Mouse (Mus musculus): ENCODE data around the gene R3hdm2.
A peak's percentile ranks its signal among the peaks of the same experiment; 100 is the strongest.

R3hdm2 gene

GRCm38 (mm10) chr10:127380251-127380691 is at the start of gene R3hdm2:
Gene R3hdm2, plus strand, starts transcription at chr10:127380327.
- peak; percentile 99 for DNase-seq

GRCm38 (mm10) chr10:127332211-127332874 is 47.8 kb upstream of the R3hdm2 start:
- no peak for DNase-seq

DNA sequence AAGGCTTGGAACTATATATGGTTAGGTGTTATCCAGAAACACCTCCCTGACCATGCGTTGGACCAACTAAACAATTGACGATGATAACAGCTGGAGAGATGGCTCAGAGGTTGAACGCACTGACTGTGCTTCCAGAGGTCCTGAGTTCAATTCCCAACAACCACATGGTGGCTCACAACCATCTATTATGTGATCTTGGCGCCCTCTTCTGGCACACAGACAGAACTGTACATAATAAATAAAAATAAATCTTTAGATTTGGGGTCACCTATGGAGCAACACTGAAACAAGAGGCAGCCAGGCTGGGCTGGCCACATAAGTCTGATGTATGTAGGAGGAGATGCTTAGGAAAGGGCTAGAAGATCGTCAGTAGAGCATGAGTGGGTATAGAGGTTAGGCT is 47.0 kb upstream of the R3hdm2 start:
- no peak for DNase-seq

GRCm38 (mm10) chr10:127335271-127335670 is 44.9 kb upstream of the R3hdm2 start:
- DNase-seq: no peak

DNA sequence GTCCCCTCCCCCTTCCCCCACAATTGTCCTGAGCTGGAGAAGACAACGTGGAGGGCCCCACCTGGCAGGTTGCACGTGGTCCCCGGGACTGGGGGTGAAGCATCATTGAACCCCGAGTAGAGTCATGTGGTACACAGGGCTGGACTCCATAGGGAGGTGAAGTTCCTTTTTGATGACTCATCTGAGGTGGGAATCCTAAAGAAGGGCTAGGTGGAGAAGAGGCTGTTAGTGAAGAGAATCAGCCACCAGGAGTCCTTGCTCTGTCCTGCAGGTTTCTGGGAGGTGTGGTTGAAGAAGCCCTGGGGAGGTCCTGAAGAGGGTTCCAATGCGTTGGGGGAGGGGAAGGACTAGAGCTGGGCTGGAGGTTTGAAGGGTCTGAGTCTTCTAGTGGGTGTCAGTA is 43.2 kb upstream of the R3hdm2 start:
- DNase-seq: no peak

GRCm38 (mm10) chr10:127337536-127338099 is 42.5 kb upstream of the R3hdm2 start:
- DNase-seq: no peak

DNA sequence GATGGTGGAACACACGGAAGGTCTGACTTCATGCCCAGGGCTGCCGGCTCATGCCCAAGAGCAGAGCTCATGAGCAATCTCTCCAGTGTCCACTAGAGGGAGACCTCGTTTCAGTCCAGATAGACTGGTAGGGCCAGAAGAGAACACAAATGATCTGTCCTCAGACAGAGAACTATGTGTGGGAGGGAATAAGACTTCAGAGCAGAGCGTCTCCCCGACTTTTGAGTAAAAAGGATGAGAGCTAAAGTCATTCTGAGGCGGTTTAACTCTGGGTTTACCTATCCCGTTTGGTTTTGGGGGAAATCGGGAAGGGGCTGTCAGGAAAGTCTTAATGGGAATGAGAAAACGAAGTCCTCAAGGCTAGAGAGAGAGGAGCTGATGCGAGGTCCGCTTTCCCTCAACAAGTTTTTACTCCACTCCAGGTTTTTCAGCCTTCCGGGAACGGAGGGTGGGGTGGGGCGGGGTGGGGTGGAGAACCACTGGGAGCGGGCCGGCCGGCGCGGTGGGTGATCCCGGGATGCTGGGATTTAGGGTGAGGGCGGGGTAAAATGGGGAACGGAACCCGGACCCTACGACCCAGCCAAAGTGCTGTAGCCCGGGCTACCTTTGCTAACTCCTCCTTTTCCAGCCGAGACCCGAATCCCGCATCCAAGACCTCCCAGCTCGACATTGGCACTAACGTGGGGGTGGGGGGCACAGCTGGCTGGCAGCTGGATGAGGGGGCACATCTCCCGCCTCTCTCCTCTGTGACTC is 41.0 kb upstream of the R3hdm2 start:
- DNase-seq: peak; percentile 98

- DNase-seq: peak; percentile 97
These were observed 40.2 kb upstream of the R3hdm2 start for GRCm38 (mm10) chr10:127339683-127340576.

DNA sequence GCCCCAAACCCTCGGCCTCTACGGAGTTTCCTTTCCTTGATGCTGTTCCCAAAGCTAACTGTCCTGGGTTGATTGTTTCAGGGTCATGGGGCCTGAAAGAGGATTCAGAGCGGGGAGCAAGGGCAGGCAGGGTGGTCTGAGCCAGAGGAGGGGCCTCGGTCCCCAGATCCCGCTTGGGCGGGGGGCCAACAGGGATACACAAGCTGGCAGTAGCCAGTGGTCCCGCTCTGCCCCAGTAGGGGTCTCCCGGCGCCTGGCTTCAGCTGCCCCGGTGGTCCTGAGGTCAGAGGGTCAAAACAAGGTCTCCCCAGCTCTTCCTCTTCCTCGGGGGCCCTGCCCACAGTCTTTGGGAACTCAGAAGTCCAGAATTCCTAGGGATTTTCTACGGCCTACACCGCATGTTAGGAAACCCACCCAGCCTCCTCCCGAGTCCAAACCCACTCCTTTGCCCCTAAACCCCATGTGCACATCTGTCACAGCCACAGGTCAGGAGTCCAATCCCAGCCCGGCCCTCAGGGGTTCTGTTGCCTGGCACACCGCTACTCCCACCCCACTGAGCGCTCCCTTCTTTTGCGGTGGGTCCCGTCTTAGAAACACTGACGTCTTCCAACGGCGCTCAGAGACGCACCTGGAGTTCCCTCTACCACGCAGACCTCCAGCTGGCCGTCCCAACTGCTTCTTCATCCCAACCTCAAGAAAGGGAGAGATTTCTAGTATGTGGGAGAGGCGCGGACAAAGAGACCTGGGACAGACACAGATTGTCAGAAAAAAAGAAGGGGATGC is 39.4 kb upstream of the R3hdm2 start:
- DNase-seq: peak; percentile 90

- DNase-seq: no peak
These were observed 38.8 kb upstream of the R3hdm2 start for GRCm38 (mm10) chr10:127341360-127341690.

GRCm38 (mm10) chr10:127341891-127342639 is 38.1 kb upstream of the R3hdm2 start, which contains the start of gene Gli1:
Gene Gli1, minus strand, starts transcription at chr10:127341974.
- peak; percentile 98 for DNase-seq

- DNase-seq: no peak
These were observed 37.1 kb upstream of the R3hdm2 start for GRCm38 (mm10) chr10:127343029-127343428.

GRCm38 (mm10) chr10:127346173-127346572 is 34.0 kb upstream of the R3hdm2 start:
- DNase-seq: peak; percentile 55

- DNase-seq: peak; percentile 60
These were observed 31.2 kb upstream of the R3hdm2 start for GRCm38 (mm10) chr10:127348957-127349356.

DNA sequence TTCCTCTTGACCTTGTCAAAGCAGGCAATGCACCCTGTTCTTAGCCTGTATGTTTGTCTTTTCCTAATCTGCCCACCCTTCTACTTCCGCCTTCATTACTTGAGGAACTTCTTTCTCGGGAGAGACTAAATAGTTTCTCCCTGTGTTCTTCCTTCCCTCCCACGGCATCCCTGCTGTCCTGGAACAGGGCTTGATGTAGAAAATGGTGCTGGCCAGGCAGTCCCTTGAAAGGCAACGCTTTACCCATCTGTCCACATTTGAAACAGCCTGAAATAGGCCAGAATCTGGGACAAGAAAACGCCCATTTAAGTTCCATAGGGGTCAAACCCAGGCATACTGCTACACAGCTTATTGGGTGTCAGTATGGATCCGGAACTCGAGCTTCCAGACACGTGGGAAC is 30.3 kb upstream of the R3hdm2 start:
- peak; percentile 84 for DNase-seq

GRCm38 (mm10) chr10:127350594-127351284 is 29.4 kb upstream of the R3hdm2 start:
- DNase-seq: peak; percentile 93

DNA sequence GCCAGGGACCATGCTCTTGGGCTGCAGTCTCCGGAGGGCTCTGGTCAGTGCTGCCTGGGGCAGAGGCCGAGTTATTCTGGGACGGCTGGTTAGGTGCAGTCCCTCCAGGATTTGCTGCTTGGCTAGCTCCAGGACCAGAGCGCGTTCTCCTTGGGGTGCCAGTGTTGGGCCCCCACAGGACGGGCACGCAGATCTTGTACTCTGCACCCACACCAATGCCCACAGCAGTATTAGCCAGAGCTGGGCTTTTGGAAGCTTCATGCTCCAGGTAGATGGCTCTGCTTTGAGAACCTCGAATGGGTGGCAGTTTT is 28.9 kb upstream of the R3hdm2 start:
- DNase-seq: peak; percentile 87

DNA sequence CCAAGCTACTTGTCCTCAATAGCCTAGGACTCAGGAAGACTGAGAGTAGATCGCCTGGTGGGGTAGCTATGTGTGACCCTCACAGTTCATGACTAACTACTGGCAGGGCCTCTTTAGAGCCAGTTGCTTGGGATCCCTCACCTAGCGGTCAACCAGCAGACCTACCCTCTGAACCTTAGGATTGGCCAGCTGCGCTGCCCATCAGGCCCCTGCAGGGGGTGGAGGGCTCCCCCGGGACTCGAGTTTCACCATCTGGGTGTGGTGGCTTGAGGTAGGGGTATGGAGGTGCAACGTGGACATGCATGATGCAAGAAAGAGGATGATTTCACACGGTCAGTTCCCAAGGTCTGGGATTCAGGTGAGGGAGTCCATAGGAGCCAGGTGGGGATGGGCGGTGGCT is 28.4 kb upstream of the R3hdm2 start:
- peak; percentile 85 for DNase-seq

- peak; percentile 88 for DNase-seq
These were observed 27.9 kb upstream of the R3hdm2 start for GRCm38 (mm10) chr10:127352187-127352586.

GRCm38 (mm10) chr10:127352766-127353165 is 27.4 kb upstream of the R3hdm2 start:
- peak; percentile 74 for DNase-seq

Data from heart, adult 11 months (tissue).